In the genomic region with DNA sequence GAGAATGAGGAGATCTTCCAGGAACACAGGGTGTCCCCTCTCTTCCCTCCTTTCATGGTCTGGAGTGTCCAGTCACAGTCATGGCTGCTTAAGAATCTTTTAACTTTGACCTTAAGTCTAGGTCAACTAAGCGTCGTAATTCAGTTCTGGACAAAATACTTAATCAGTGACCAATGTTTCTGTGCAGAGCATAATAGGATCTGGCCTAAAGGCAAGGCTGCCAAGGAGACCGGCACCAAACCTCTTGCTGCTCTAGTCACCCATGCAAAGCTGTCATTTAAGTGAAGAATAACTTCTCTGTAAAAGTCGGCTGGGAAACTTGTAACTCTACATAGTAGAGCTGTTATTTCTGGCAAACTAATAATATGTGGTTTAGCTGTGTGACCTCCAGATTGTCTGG, we compare ENCODE assay signal across 25 mouse cellular contexts. TPM values are rescaled to one million over a fixed set of nuclear protein-coding genes. Genes with fewer than 3 reads are reported as not detected.
DNase-seq lines count a peak whose midpoint lies in the region; ATAC-seq lines count a peak whose summit lies in the region.
"Had no signal": no experiment of that assay in that cellular context is flagged by ENCODE, and none has a peak within 500 bp of the region (broad histone marks: within the 10 kb centered on the region; RNA-seq: fewer than 3 reads in every experiment).

No protein-coding gene starts in this region.

- H3K9ac ChIP-seq in kidney, embryonic 15.5 days = no peak overlapping the region
- H3K9ac ChIP-seq: forebrain, postnatal 0 days; heart, embryonic 12.5 days; heart, embryonic 15.5 days; hindbrain, embryonic 13.5 days had no signal

- no peaks in the 10 kb centered on the region for H3K27me3 ChIP-seq in kidney, embryonic 15.5 days
- H3K27me3 ChIP-seq: heart, embryonic 12.5 days; heart, embryonic 15.5 days; hindbrain, embryonic 13.5 days had no signal

- H3K9me3 ChIP-seq in kidney, embryonic 15.5 days (replicated peaks) = no peaks in the 10 kb centered on the region
- H3K9me3 ChIP-seq: heart, embryonic 12.5 days; heart, embryonic 15.5 days; hindbrain, embryonic 10.5 days; hindbrain, embryonic 13.5 days had no signal

- peak; percentile 38 to 51 for DNase-seq in kidney, adult 8-10 months
- DNase-seq in kidney, adult 18-20 months = no peak
- peak; percentile 36 for DNase-seq in kidney, postnatal 14 days
- DNase-seq in T-cell, adult 2 months (ENCODE audit: low spot score) = no peak
- DNase-seq in right cerebral cortex, adult 2 months (ENCODE audit: low spot score in 2 of 2) = no peak
- DNase-seq: adrenal gland, postnatal 10 days; adrenal gland, postnatal 36 days; cerebellum, adult 18-20 months; cerebellum, adult 9-10 months; cerebellum, postnatal 14 days; forebrain, postnatal 0 days; gastrocnemius, adult 2 months; gastrocnemius, postnatal 14 days; heart, adult 18-20 months; heart, postnatal 10 days; heart, postnatal 36 days had no signal

- H3K36me3 ChIP-seq in kidney, embryonic 15.5 days = no peaks in the 10 kb centered on the region
- H3K36me3 ChIP-seq: heart, embryonic 12.5 days; heart, embryonic 15.5 days; hindbrain, embryonic 10.5 days had no signal

- H3K4me2 ChIP-seq in kidney, embryonic 15.5 days = no peak overlapping the region
- H3K4me2 ChIP-seq: heart, embryonic 12.5 days; heart, embryonic 15.5 days; hindbrain, embryonic 13.5 days had no signal

- no peak for ATAC-seq in kidney, embryonic 15.5 days (replicated peaks; ENCODE audit: low FRiP score)
- no peak for ATAC-seq in erythroid progenitor cell, adult 5-6 weeks (replicated peaks; ENCODE audit: low FRiP score, poor library complexity, severe bottlenecking)
- ATAC-seq: CD4-positive, CD25-positive, alpha-beta regulatory T cell, adult 4 months; forebrain, embryonic 14.5 days; forebrain, postnatal 0 days; hindbrain, embryonic 16.5 days had no signal

- WGBS in kidney, embryonic 15.5 days = 58% methylated on average over 4 of the region's 4 CpGs

- H3K4me1 ChIP-seq in kidney, embryonic 15.5 days = peaks cover 18% of the 10 kb centered on the region

- no peak overlapping the region for H3K4me3 ChIP-seq in kidney, embryonic 15.5 days (replicated peaks)
- H3K4me3 ChIP-seq: gastrocnemius, adult 2 months; heart, embryonic 12.5 days; heart, embryonic 15.5 days; hindbrain, embryonic 10.5 days; hindbrain, embryonic 13.5 days had no signal

- H3K27ac ChIP-seq in kidney, embryonic 15.5 days = peak overlapping the region; percentile 46; the same call in 1 of the 2 replicates
- H3K27ac ChIP-seq: gastrocnemius, adult 2 months; heart, embryonic 15.5 days; hindbrain, embryonic 10.5 days; hindbrain, embryonic 13.5 days had no signal

RNA-seq across cellular contexts. Expression of a gene that starts 4.4 kb away (rescaled TPM):
- 33.9 and 36.6 TPM in 2 replicates for polyA plus RNA-seq in kidney, embryonic 15.5 days (2015; fragmentation: Nextera tagmentation; extraction: Ambion mirVana)
- 14.1 and 19.7 TPM in 2 replicates for total RNA-seq in erythroid progenitor cell, adult 5-6 weeks (2015; ENCODE audit: low replicate concordance)
- 13.5 and 20.5 TPM in 2 replicates for total RNA-seq in erythroid progenitor cell, adult 5-6 weeks (2017; ENCODE audit: low replicate concordance)

RNA-seq across cellular contexts. Expression of a gene that starts 5.7 kb away (rescaled TPM):
- 38.6 and 42.5 TPM in 2 replicates for polyA plus RNA-seq in kidney, embryonic 15.5 days (2015; fragmentation: Nextera tagmentation; extraction: Ambion mirVana)
- total RNA-seq in erythroid progenitor cell, adult 5-6 weeks (2015; ENCODE audit: low replicate concordance) = 22.3 and 29.8 TPM in 2 replicates
- 17.1 and 25.2 TPM in 2 replicates for total RNA-seq in erythroid progenitor cell, adult 5-6 weeks (2017; ENCODE audit: low replicate concordance)

Comparison
In these comparisons a context has a peak if more than half of its experiments do, and no peak if none do; other contexts are left out.
1. DNase-seq: peak in kidney, adult 8-10 months (2 of 2) and kidney, postnatal 14 days (single experiment); none in kidney, adult 18-20 months (single experiment), T-cell, adult 2 months (single experiment) and right cerebral cortex, adult 2 months (0 of 2).